Mouse (Mus musculus): Measurements from ENCODE around the gene 1700123K08Rik.
"Not testable (repeated sequence)": the region's sequence is repeated elsewhere in the genome, so short reads cannot be mapped to it uniquely, and the experiment has no call there.

1700123K08Rik gene

GRCm38 (mm10) chr5:138564612-138565011 is at the start of gene 1700123K08Rik:
TSS of gene 1700123K08Rik (minus strand) at chr5:138564712.
- not testable (repeated sequence) for ATAC-seq (ENCODE audit: insufficient number of reproducible peaks, low FRiP score, low TSS enrichment)

- ATAC-seq (ENCODE audit: insufficient number of reproducible peaks, low FRiP score, low TSS enrichment) = no peak
Measured at GRCm38 (mm10) chr5:138587396-138587795, 22.9 kb upstream of the 1700123K08Rik start.

- no peak for ATAC-seq (ENCODE audit: insufficient number of reproducible peaks, low FRiP score, low TSS enrichment)
Measured at GRCm38 (mm10) chr5:138571623-138572022, 7.1 kb upstream of the 1700123K08Rik start.

GRCm38 (mm10) chr5:138552718-138553117 is 11.8 kb downstream of the 1700123K08Rik start:
- ATAC-seq (ENCODE audit: insufficient number of reproducible peaks, low FRiP score, low TSS enrichment) = no peak

- no peak for ATAC-seq (ENCODE audit: insufficient number of reproducible peaks, low FRiP score, low TSS enrichment)
Measured at GRCm38 (mm10) chr5:138532491-138532890, 32.0 kb downstream of the 1700123K08Rik start.

Data from cerebellum, adult (tissue).